Mouse (Mus musculus): ENCODE measurements around the gene Dhps. TPM values are rescaled to one million over a fixed set of nuclear protein-coding genes. Genes with fewer than 3 reads are reported as not detected.
"Not testable (repeated sequence)": the region's sequence is repeated elsewhere in the genome, so short reads cannot be mapped to it uniquely, and the experiment has no call there.

The Dhps gene
- polyA plus RNA-seq, 1 experiment from 2014 or later: 70.2 TPM

DNA sequence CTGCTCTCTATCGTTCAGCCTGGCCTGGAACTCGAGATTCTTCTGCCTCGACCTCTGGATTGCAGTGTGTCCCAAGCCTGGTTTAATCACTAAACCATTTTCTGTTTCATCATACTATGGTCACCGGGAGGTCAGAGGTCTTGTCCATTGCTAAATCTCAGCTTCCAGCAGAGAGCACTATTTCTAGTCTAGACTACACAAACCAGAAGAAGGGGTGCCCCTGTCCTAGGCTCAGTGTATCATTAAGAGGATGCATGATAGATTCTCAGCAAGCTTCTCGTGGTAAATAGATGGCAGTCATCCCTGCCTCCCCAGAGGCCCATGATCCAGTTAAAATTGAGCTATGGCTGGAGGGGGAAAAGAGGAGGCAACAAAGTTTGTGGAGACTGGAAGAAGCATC lies 516 bp upstream of the Dhps start:
- Histone ChIP-seq H3K9me3 (replicated peaks) (no peaks in the 10 kb centered on the region), H3K4me3 (peak overlapping the region; percentile 96), H3K4me1 (peaks cover 22% of the 10 kb centered on the region), H3K36me3 (peaks cover 51% of the 10 kb centered on the region), H3K27me3 (ENCODE audit: low read depth, poor library complexity, severe bottlenecking) (no peaks in the 10 kb centered on the region), H3K27ac (peak overlapping the region; percentile 95)
- DNase-seq (ENCODE audit: low spot score): no peak
- WGBS: 80% methylated on average over 5 of the region's 5 CpGs

DNA sequence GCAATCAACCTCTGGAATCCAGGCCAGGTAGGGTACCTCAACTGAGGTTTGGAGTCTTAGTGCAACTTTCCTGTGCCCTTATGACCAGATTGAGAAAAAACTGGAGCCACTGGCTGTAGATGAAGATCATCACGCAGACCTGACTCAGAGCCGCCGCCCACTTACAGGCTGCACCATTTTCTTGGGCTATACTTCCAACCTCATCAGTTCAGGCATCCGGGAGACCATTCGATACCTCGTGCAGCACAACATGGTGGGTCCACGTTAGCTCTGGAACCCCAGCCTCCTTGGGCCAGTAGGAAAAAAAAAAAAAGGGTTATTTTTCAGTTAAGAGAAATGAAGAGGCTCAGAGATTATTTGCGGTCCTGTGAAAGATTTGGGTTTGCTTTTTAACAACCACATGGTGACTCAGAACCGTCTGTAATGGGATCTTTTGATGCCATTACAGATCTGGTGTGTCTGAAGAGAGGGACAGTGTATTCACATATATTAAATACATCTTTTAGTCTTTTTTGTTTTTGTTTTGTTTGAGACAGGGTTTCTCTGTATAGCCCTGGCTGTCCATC lies 890 bp downstream of the Dhps start:
- H3K27me3 ChIP-seq (ENCODE audit: low read depth, poor library complexity, severe bottlenecking): no peaks in the 10 kb centered on the region
- H3K36me3 ChIP-seq: peaks cover 52% of the 10 kb centered on the region
- no peak for DNase-seq (ENCODE audit: low spot score)
- H3K4me3 ChIP-seq: peak overlapping the region; percentile 96
- H3K9me3 ChIP-seq (replicated peaks): no peaks in the 10 kb centered on the region
- peak overlapping the region; percentile 95 for H3K27ac ChIP-seq
- WGBS: 40% methylated on average over 9 of the region's 9 CpGs
- peaks cover 22% of the 10 kb centered on the region for H3K4me1 ChIP-seq

DNA sequence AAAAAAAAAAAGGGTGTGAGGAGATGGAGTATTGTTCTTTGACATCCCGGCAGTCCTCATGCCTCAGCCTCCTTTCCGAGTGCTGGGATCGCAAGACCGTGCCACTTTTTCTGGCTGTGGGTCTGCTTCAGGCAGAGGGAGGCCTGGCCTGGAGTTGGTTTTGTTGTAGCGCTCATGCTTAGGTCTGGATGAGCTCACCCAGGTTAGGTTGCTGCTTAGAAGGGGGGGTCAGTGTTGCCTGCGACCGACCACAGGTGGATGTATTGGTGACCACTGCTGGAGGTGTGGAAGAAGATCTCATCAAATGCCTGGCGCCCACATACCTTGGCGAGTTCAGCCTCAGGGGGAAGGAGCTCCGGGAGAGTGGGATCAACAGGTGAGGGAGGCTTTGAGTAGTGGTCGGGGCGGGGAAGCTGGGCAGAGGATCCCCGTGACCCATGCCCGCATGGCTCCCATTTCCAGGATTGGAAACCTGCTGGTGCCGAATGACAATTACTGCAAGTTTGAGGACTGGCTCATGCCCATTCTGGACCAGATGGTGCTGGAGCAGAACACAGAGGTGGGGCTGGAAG lies 1.6 kb downstream of the Dhps start:
- Histone ChIP-seq H3K9me3 (replicated peaks) (no peaks in the 10 kb centered on the region), H3K4me3 (peak overlapping the region; percentile 1; the same call in 1 of the 2 replicates), H3K27ac (no peak overlapping the region), H3K4me1 (peaks cover 22% of the 10 kb centered on the region), H3K36me3 (peaks cover 51% of the 10 kb centered on the region), H3K27me3 (ENCODE audit: low read depth, poor library complexity, severe bottlenecking) (no peaks in the 10 kb centered on the region)
- no peak for DNase-seq (ENCODE audit: low spot score)
- WGBS: 93% methylated on average over 15 of the region's 15 CpGs

DNA sequence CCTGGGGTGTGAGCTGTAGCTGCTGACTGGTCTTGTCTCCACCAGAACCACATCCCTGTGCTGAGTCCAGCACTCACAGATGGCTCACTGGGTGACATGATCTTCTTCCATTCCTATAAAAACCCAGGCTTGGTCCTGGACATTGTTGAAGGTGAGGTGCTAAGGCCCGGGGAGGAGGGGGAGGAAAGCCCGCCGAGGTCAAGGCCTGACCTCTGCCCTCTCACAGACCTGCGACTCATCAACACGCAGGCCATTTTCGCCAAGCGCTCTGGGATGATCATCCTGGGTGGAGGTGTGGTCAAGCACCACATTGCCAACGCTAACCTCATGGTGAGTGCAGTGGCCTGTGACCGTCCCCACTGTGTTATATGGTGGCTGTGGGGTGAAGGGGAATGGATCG lies 2.6 kb downstream of the Dhps start:
- H3K36me3 ChIP-seq: peaks cover 61% of the 10 kb centered on the region
- no peak overlapping the region for H3K4me3 ChIP-seq
- peaks cover 22% of the 10 kb centered on the region for H3K4me1 ChIP-seq
- no peak overlapping the region for H3K27ac ChIP-seq
- 83% methylated on average over 10 of the region's 10 CpGs for WGBS
- H3K9me3 ChIP-seq (replicated peaks): no peaks in the 10 kb centered on the region
- no peaks in the 10 kb centered on the region for H3K27me3 ChIP-seq (ENCODE audit: low read depth, poor library complexity, severe bottlenecking)
- no peak for DNase-seq (ENCODE audit: low spot score)

DNA sequence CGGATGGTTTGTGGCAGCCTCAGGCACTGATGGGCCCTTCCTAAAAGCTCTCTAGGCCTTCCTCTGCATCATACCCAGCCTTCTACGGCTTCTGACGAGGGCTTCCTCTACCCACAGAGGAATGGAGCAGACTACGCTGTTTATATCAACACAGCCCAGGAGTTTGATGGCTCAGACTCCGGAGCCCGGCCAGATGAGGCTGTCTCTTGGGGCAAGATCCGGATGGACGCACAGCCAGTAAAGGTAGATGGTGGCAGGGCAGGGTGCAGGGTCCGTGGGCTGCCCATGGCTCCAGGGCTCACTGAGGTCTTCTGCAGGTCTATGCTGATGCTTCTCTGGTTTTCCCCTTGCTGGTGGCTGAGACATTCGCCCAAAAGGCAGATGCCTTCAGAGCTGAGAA lies 3.1 kb downstream of the Dhps start:
- no peak overlapping the region for H3K27ac ChIP-seq
- no peak for DNase-seq (ENCODE audit: low spot score)
- WGBS: 91% methylated on average over 10 of the region's 10 CpGs
- H3K36me3 ChIP-seq: peaks cover 65% of the 10 kb centered on the region
- peaks cover 26% of the 10 kb centered on the region for H3K4me1 ChIP-seq
- no peaks in the 10 kb centered on the region for H3K27me3 ChIP-seq (ENCODE audit: low read depth, poor library complexity, severe bottlenecking)
- H3K4me3 ChIP-seq: no peak overlapping the region
- H3K9me3 ChIP-seq (replicated peaks): no peaks in the 10 kb centered on the region

DNA sequence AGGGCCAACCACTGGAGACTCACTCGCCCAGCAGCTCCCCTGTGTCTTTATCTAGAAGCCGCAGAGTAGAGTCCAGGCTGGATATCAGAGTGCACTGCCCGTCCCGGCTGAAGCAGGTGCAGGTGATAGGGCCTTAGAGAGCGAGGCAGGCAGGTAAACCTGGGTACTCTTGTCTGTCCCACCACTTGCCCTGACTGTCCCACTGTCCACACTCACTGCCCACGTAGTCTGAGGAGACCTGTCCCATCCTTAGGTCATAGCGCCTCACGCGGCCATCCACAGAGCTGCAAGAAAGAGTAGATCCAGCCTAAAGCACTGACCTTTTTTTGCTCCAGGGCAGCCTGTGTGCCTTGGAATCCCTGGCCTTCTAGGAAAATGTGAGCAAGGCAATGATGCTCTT lies 4.4 kb downstream of the Dhps start:
- Histone ChIP-seq H3K4me3 (0 out of 2 replicates have a peak overlapping the region, but pooled peaks have one; percentile 6), H3K36me3 (peaks cover 65% of the 10 kb centered on the region), H3K27ac (no peak overlapping the region), H3K27me3 (ENCODE audit: low read depth, poor library complexity, severe bottlenecking) (no peaks in the 10 kb centered on the region), H3K4me1 (peaks cover 31% of the 10 kb centered on the region), H3K9me3 (replicated peaks) (no peaks in the 10 kb centered on the region)
- no peak for DNase-seq (ENCODE audit: low spot score)
- 76% methylated on average over 9 of the region's 9 CpGs for WGBS

DNA sequence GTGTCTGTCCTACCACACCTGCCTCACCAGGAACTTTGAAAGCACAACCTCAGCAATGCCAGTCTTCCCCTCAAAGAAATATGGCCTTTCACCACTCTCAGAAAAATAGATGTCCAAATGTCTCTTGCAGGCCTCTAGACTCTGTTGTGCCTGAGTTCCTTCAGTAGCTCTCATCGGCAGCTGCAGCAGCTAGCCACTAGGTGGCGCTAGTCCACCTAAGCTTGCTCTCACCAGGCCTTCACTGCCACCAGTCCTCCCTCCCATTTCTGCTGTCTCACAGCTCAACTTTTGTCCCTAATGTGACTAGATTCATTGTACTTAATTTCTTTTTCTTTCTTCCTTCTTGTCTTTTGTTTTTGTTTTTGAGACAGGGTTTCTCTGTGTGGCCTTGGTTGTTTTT lies 5.4 kb downstream of the Dhps start:
- Histone ChIP-seq H3K4me1 (peaks cover 35% of the 10 kb centered on the region), H3K27me3 (ENCODE audit: low read depth, poor library complexity, severe bottlenecking) (no peaks in the 10 kb centered on the region), H3K9me3 (replicated peaks) (no peaks in the 10 kb centered on the region), H3K27ac (no peak overlapping the region), H3K36me3 (peaks cover 65% of the 10 kb centered on the region), H3K4me3 (no peak overlapping the region)
- WGBS: 1% methylated on average over 2 of the region's 2 CpGs
- peak; percentile 87 for DNase-seq (ENCODE audit: low spot score)

DNA sequence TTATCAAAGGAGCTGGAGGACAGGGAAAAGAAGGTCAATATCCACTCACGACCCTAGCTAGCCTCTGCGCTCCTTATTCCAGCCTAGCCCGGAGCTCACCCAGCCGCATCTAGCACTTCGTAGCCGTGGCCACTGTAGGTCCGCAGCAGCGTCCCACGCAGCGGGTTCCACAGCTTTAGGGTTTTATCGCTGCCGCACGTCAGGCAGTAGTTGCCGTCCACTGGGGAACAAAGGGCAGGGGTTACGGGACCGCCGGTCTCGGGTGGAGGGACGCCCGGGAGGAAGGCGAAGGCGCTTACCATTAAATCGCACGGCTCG lies 8.6 kb downstream of the Dhps start:
- Histone ChIP-seq H3K27me3 (ENCODE audit: low read depth, poor library complexity, severe bottlenecking) (no peaks in the 10 kb centered on the region), H3K36me3 (peaks cover 47% of the 10 kb centered on the region), H3K4me3 (peak overlapping the region; percentile 96), H3K9me3 (replicated peaks) (no peaks in the 10 kb centered on the region), H3K27ac (peak overlapping the region; percentile 87), H3K4me1 (peaks cover 42% of the 10 kb centered on the region)
- no peak for DNase-seq (ENCODE audit: low spot score)
- WGBS: 2% methylated on average over 25 of the region's 25 CpGs

DNA sequence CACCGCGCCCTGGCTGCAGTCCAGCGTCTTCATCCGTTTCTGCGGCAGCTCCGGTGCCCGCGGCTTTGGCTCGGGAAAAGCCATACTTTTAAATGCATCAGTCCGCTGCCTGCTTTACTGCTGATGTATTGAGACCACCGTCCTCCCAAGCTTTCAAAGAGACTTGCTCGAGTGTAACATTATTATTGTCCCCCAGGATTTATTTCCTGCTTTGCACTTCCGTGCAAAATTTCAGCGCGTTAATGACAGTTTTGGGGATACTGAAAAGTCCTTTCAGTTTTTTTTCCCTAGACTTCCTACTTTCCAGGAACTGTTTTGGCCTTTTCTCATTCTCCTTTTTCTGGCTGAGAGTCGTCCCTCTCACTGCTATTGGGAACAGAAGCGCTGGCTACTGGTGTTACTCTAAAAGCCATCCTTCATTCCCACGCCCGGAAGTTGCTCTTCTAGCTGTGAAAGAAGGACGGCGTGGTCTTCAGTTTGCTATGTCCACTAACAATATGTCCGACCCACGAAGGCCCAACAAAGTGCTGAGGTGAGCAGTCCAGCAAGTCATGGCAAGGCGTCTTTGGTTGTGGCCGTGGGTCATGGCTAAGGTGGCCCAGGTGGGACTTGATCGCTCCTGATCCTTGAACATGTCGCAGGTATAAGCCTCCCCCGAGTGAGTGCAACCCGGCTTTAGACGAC lies 9.1 kb downstream of the Dhps start, which contains the start of gene Wdr83os:
Gene Wdr83os, plus strand, starts transcription at position 209 of the 684 bp plus-strand sequence.
- under 1% methylated on average over 30 of the region's 30 CpGs for WGBS
- peak; percentile 76 for DNase-seq (ENCODE audit: low spot score)
- H3K9me3 ChIP-seq (replicated peaks): no peaks in the 10 kb centered on the region
- peak within 1 kb of the TSS; percentile 96 for H3K4me3 ChIP-seq
- H3K27ac ChIP-seq: peak within 1 kb of the TSS; percentile 87
- peaks cover 42% of the 10 kb centered on the region for H3K4me1 ChIP-seq
- no peaks in the 10 kb centered on the region for H3K27me3 ChIP-seq (ENCODE audit: low read depth, poor library complexity, severe bottlenecking)
- peaks cover 47% of the 10 kb centered on the region for H3K36me3 ChIP-seq

DNA sequence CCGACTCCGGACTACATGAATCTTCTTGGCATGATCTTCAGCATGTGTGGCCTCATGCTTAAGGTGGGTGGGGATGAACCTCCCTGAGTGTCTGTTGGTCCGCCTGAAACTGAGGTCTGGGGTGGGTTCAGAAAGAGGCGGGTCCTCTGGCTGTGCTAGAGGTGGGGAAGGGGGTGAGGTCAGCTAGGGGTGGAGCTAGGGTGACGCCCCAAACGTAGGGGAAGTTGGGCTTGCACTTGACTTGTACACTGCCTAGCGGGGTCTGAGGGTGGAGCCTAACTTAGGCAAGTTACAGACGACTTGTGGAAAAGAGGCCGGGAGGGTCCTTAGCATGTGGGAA lies 9.6 kb downstream of the Dhps start, which contains the start of gene Wdr83:
Gene Wdr83, minus strand, starts transcription at position 91 of the 340 bp plus-strand sequence.
- H3K4me1 ChIP-seq: peaks cover 42% of the 10 kb centered on the region
- peak within 1 kb of the TSS; percentile 87 for H3K27ac ChIP-seq
- H3K4me3 ChIP-seq: peak within 1 kb of the TSS; percentile 96
- no peaks in the 10 kb centered on the region for H3K27me3 ChIP-seq (ENCODE audit: low read depth, poor library complexity, severe bottlenecking)
- WGBS: 2% methylated on average over 9 of the region's 9 CpGs
- H3K9me3 ChIP-seq (replicated peaks): no peaks in the 10 kb centered on the region
- DNase-seq (ENCODE audit: low spot score): peak; percentile 62
- H3K36me3 ChIP-seq: peaks cover 46% of the 10 kb centered on the region

DNA sequence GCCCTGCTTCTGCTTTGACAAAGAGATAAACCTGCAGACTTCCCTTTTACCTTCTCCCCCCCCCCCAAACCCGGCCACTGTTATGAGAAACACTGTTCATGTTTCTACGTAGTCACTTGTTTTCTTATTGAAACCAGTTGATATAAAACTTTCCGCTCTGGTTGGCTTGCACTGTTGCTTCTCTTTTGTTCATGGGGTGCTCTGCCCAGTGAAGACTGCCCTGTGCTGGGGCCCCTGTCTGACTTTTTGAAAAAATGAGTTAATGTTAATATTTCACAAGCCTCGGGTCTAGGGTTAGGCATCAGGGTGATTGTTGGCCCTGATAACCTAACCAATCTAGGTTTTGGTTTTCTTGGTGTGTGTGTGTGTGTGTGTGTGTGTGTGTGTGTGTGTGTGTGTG lies 10.6 kb downstream of the Dhps start:
- not testable (repeated sequence) for DNase-seq (ENCODE audit: low spot score); H3K27me3 ChIP-seq (ENCODE audit: low read depth, poor library complexity, severe bottlenecking); H3K4me3 ChIP-seq; H3K27ac ChIP-seq; H3K9me3 ChIP-seq (replicated peaks)
- Histone ChIP-seq H3K36me3 (peaks cover 44% of the 10 kb centered on the region), H3K4me1 (peaks cover 42% of the 10 kb centered on the region)
- WGBS: 94% methylated on average over 4 of the region's 4 CpGs

DNA sequence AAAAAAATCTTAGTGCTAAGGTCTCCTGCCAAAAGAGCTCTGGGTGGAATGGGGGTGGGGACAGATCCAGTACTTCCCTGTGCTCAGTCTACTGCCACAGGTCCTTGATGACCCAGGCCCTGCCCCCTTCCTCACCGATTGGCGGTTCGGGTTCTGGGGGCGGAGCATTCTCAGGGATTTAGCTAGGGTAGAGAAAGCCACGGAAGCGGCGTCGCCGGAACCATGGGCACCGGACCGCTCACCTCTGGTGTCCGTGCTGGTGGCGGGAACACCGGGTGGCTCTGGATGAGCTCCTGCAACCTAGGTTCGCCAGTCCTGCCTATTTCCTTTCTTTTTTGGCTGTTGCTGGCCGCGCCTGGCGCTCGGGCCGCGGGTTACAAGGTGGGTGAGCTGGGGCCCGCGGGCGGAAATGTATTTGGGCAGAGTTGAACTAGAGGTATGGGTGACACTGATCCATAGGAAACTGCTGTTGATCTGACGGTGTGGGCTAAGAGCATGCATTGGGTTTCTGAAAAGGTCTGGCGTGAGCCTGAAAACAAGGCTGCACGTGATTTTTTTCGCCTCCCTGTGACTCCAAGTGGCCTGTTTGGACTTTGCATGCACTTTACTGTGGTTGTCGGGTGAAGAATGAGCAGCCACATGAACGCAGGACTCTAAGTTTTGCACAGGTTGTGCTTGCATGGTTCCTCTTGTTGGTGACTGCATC lies 11.7 kb downstream of the Dhps start, which contains the start of gene Man2b1:
Gene Man2b1, plus strand, starts transcription at position 163 of the 706 bp plus-strand sequence.
- peaks cover 46% of the 10 kb centered on the region for H3K36me3 ChIP-seq
- peak within 1 kb of the TSS; percentile 73 for H3K4me3 ChIP-seq
- 3% methylated on average over 30 of the region's 30 CpGs for WGBS
- H3K9me3 ChIP-seq (replicated peaks): no peaks in the 10 kb centered on the region
- H3K4me1 ChIP-seq: peaks cover 42% of the 10 kb centered on the region
- peak within 1 kb of the TSS; percentile 83 for H3K27ac ChIP-seq
- peak; percentile 80 for DNase-seq (ENCODE audit: low spot score)
- no peaks in the 10 kb centered on the region for H3K27me3 ChIP-seq (ENCODE audit: low read depth, poor library complexity, severe bottlenecking)

DNA sequence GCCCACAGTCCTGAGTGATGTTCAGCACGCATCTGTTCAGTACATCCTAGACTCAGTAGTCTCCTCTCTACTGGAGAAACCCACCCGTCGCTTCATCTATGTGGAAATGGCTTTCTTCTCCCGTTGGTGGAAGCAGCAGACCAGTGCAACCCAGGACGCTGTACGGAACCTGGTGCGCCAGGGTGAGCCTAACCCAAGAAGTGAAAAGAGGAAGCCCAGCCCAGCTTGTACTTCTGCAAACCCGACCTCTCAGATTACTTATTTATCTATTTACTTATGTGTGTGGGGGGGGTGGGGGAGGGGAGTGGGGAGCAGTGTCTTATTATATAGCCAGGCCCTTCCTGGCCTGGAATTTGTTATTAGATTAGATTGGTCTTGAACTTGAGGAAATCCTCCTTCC lies 13.1 kb downstream of the Dhps start:
- 88% methylated on average over 8 of the region's 8 CpGs for WGBS
- H3K27me3 ChIP-seq (ENCODE audit: low read depth, poor library complexity, severe bottlenecking): no peaks in the 10 kb centered on the region
- H3K36me3 ChIP-seq: peaks cover 47% of the 10 kb centered on the region
- no peak overlapping the region for H3K4me3 ChIP-seq
- DNase-seq (ENCODE audit: low spot score): no peak
- H3K9me3 ChIP-seq (replicated peaks): no peaks in the 10 kb centered on the region
- H3K4me1 ChIP-seq: peaks cover 38% of the 10 kb centered on the region
- no peak overlapping the region for H3K27ac ChIP-seq
